Mouse (Mus musculus) cerebellum, postnatal 14 days (tissue): ENCODE measurements at regions not wholly inside any gene's neighbourhood (a gene's known extent, or its start where the extent isn't known, plus 50 kb on each side); places are given as distances from the start of the nearest gene placed in this dataset.

Source experiments
- DNase-seq, 2 experiments: peaks; one replicate each; pipeline ENCODE4 v3.0.0; 2021; ENCODE audit warnings: mixed read lengths in 2 of 2

- DNase-seq, result peak; percentile 11 to 14
These were observed 102.4 kb upstream of the Sdk1 start for GRCm38 (mm10) chr5:141138771-141139360.

- DNase-seq, result no peak
These were observed 101.9 kb upstream of the Sdk1 start for GRCm38 (mm10) chr5:141139361-141139912.

GRCm38 (mm10) chr5:141160391-141160790 lies 80.9 kb upstream of the Sdk1 start:
- no peak for DNase-seq

- DNase-seq, result peak in 1 of 2 experiments; percentile 12
These were observed 80.3 kb upstream of the Sdk1 start for GRCm38 (mm10) chr5:141160956-141161355.

GRCm38 (mm10) chr5:141182442-141182841 lies 58.8 kb upstream of the Sdk1 start:
- DNase-seq, result no peak

- no peak for DNase-seq
These were observed 52.3 kb upstream of the Sdk1 start for GRCm38 (mm10) chr5:141189033-141189432.
